Mouse (Mus musculus) ovary, postnatal 10 days (tissue): Measurements from ENCODE around the gene Snai1.
A peak's percentile ranks its signal among the peaks of the same experiment; 100 is the strongest.

Experiments used
- DNase-seq: peaks from one replicate; pipeline ENCODE4 v3.0.0; 2022; ENCODE audit warnings: low spot score

Snai1 gene

GRCm38 (mm10) chr2:167519606-167520252 lies 18.3 kb upstream of the Snai1 start:
- DNase-seq, result no peak

GRCm38 (mm10) chr2:167528278-167528677 lies 9.7 kb upstream of the Snai1 start:
- DNase-seq, result no peak

- no peak for DNase-seq
Observed at GRCm38 (mm10) chr2:167529935-167530513, 8.0 kb upstream of the Snai1 start.

- no peak for DNase-seq
Observed at GRCm38 (mm10) chr2:167530536-167530935, 7.5 kb upstream of the Snai1 start.

- peak; percentile 24 for DNase-seq
Observed at GRCm38 (mm10) chr2:167532131-167532530, 5.9 kb upstream of the Snai1 start.

GRCm38 (mm10) chr2:167533880-167534279 lies 4.1 kb upstream of the Snai1 start:
- no peak for DNase-seq

GRCm38 (mm10) chr2:167536320-167536945 lies 1.6 kb upstream of the Snai1 start:
- no peak for DNase-seq

- DNase-seq, result no peak
Observed at GRCm38 (mm10) chr2:167538671-167539306, 794 bp downstream of the Snai1 start.

GRCm38 (mm10) chr2:167539536-167540476 lies 1.8 kb downstream of the Snai1 start:
- no peak for DNase-seq

GRCm38 (mm10) chr2:167540477-167541110 lies 2.6 kb downstream of the Snai1 start:
- DNase-seq, result no peak

GRCm38 (mm10) chr2:167541324-167541723 lies 3.3 kb downstream of the Snai1 start:
- DNase-seq, result no peak

- DNase-seq, result no peak
Observed at GRCm38 (mm10) chr2:167541761-167542160, 3.8 kb downstream of the Snai1 start.

GRCm38 (mm10) chr2:167542361-167542760 lies 4.4 kb downstream of the Snai1 start:
- DNase-seq, result no peak

GRCm38 (mm10) chr2:167543121-167544003 lies 5.4 kb downstream of the Snai1 start:
- no peak for DNase-seq

GRCm38 (mm10) chr2:167544004-167544356 lies 6.0 kb downstream of the Snai1 start:
- no peak for DNase-seq

- no peak for DNase-seq
Observed at GRCm38 (mm10) chr2:167544456-167544855, 6.5 kb downstream of the Snai1 start.

GRCm38 (mm10) chr2:167546447-167547195 lies 8.6 kb downstream of the Snai1 start:
- DNase-seq, result no peak

- no peak for DNase-seq
Observed at GRCm38 (mm10) chr2:167547444-167547843, 9.4 kb downstream of the Snai1 start.

GRCm38 (mm10) chr2:167548961-167549360 lies 11.0 kb downstream of the Snai1 start:
- DNase-seq, result no peak
